Mouse (Mus musculus): ENCODE measurements around the gene Gm20388.

The Gm20388 gene

DNA sequence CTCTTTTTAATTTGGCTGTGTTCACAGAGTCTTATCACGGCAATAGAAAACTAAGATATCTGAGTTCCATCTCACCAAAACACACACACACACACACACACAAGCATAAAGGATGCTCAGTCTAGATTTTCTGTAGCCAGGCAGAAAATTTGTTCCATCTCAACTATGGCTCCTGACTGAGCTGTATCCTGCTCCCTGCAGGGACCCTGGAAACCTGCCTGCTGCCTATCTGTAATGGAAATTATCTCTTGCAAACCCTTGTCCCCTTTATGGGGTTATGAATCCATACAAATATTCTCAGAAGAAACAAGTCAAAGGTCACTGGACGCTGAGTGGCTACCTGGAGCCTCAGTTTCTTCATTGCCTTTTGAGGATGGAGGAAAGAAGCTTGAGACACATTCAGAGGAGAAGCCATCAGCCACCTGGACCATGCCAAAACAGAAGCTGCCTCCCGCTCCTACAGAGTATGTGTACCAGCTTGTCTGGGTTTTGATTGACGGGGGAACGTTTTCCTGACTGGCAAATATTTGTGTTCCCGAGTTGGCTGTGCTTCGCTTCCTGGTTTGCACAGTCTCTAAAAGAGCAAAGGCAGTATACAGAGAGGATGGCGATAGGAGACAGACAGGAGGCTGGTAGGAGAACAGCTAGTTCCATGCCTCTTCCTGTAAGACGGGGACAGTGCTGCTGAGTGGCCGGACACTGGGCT is 681.1 kb downstream of the Gm20388 start:
- no peak for DNase-seq (ENCODE audit: low read depth, low spot score)

DNA sequence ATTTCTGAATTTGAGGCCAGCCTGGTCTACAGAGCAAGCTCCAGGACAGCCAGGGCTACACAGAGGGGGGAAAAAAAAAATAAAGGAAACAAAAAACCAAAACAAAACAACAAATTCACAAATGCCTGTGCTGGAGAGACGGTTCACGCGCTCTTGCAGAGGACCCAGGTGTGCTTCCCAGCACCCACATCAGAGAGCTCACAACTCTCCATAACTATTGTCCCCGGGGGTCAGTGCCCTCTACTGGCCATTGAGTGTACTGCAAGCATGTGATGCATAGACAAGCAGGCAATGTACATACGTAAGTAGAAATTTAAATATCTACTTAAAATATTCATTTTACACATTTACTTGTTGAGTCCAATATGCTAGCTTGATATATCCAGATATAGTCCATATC is 683.9 kb downstream of the Gm20388 start:
- DNase-seq (ENCODE audit: low read depth, low spot score), result no peak

DNA sequence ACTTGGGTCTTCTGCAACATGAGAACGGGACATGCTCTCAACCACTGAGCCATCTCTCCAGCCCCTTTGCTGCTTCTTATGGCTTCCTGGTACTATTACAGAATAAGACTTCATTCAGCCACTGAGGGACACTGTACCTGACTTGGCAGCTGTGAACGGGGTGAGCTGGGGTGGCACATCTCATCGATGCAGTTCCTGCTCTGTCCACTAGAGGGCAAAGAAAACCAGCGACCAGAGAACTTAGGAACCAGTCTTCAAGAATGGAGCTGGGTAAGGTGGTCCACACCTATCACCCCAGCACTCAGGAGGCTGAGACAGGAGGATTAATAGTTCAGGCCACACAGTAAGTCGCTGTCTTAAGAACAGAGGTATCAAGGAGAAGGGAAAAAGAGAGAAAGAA is 685.3 kb downstream of the Gm20388 start:
- DNase-seq (ENCODE audit: low read depth, low spot score), result no peak

DNA sequence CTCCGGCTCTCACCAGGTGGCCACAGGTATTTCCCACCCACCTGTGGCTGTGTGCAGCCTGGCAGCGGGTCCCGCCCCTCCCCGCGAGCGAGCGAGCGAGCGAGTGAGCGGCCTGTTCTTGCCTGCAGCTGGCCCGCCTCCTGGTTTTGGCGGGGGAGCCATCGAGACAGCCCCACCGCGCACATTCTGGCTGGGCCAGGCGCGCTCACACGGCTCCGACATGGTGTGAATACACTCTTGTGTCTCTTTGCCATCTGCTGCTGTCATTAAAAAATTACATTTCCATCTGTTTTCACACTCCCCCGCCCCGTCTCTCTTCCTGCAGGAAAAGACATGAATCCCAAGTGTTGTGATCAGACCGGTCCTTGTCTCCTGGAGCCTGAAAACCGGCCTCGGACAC is 687.9 kb downstream of the Gm20388 start:
- DNase-seq (ENCODE audit: low read depth, low spot score), result no peak

DNA sequence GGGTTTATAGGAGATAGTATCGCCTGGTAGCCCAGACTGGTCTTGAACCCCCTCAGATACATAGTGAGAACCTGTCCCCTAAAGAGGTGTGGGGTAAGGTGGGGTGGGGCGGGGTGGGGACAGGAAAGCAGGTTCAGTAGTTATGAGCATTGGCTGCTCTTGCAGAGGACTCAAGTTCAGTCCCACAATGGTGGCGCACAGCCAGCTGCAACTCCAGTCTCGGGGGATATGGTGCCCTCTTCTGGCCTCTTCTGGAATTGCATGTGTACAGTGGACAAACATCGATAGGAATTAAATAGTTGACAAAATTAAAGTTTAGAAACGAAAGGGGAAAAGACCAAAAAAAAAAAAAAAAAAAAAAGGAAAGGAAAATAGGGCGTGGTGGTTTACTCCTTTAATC is 688.9 kb downstream of the Gm20388 start:
- DNase-seq (ENCODE audit: low read depth, low spot score), result no peak

GRCm38 (mm10) chr8:120602672-120603071 is 692.0 kb downstream of the Gm20388 start:
- DNase-seq (ENCODE audit: low read depth, low spot score), result no peak

DNA sequence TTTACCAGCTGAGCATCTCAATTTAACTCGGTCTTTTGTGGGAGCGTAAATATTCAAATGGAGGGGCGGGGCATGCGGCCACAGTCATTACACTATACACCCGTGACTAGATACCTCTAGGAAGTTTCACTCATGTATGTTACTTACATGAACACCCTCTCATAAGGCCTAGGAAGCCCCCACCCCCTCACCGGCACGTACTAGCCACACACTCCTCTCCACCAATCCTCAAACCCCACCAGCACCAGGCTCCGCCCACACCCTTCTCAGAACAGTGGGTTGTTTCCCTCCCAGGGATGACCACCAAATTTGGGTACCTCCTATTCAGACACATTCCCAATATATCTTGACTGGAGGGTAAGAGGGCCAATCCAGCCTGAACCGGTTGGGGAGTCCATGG is 696.8 kb downstream of the Gm20388 start:
- DNase-seq (ENCODE audit: low read depth, low spot score), result no peak

- DNase-seq (ENCODE audit: low read depth, low spot score), result no peak
Measured at GRCm38 (mm10) chr8:120607885-120608284, 697.2 kb downstream of the Gm20388 start.

GRCm38 (mm10) chr8:120610824-120611223 is 700.2 kb downstream of the Gm20388 start:
- DNase-seq (ENCODE audit: low read depth, low spot score), result no peak

DNA sequence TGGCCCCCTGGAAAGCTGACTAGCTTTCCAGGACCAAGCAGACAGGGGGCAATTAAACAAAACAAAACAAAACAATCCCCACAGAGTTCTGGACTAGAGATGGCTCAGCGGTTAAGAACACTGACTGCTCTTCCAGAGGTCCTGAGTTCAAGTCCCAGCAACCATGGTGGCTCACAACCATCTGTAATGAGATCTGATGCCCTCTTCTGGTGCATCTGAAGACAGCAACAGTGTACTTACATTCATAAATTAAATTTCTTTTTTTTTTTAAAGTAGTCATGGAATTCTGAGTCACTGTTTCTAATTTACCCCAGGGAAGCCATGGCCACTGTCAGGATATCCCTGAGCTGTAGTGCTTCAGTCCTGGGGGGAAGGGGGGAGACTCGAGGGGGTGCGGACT is 703.9 kb downstream of the Gm20388 start:
- no peak for DNase-seq (ENCODE audit: low read depth, low spot score)

DNA sequence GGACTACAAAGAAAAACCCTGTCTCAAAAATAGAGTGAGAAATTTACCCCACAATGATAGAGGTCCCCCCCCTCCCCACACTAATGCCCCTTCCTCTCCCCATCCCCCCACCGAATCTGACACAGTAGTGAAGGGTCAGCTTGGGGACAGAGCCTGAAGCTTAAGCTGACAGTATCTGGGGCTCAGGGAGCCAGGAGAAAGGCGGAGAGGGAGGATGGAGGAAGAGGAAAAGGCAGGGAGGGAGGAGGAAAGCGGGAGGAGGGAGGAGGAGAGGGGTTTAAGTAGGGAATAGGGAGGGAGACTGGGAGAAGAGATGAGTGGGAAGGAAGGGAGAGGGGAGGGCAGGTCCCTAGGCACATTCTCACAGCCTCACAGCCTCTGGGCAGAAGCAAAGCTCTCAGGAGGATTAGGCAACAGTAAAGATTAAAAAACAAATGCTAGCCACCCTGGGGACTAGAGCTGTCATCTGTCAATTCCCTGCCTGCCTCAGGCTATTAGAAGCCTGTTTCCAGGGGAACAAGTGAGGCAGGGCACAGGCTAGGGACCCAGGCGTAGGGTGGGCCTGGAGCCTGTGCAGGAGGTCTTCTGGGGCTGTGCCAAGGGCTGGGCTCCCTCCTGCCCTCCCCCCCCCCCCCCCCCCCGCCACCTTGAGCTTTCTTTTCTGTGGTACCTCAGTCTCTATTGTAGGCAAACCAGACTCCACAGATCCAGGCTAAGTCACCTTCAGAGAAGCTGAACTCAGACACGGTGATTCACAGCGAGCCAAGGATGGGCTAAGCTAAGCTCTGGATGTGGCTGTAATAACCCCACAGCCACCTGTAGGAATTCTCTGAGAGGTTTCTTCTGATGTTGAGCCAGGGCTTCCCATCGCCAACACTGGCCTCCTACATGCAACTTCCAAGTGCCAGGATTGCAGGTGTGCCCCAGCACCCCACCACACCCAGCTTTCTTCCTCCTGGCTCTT is 706.3 kb downstream of the Gm20388 start:
- DNase-seq (ENCODE audit: low read depth, low spot score), result no peak

- no peak for DNase-seq (ENCODE audit: low read depth, low spot score)
Measured at GRCm38 (mm10) chr8:120618110-120618509, 707.5 kb downstream of the Gm20388 start.

GRCm38 (mm10) chr8:120619235-120620180 is 708.9 kb downstream of the Gm20388 start:
- no peak for DNase-seq (ENCODE audit: low read depth, low spot score)

- DNase-seq (ENCODE audit: low read depth, low spot score), result no peak
Measured at GRCm38 (mm10) chr8:120620441-120620840, 709.8 kb downstream of the Gm20388 start.

DNA sequence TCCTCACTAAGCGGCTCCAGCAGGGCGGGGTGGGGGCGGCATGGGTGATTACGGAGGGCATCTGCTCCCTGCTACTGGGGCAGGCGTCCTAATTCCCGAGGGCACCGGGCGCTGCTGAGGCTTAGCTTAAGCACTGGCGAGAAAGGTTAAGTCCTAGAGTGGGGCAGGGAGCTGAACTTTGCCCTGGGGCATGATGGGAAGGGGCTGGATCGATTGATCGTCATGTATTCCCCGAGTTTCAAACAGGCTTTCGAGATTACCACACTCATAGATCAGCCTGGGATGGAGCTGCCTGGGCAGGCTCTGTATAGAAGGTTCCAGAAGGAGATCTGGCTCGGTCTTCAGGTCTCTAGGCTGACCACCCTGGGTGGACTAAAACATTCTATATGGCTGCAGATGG is 711.5 kb downstream of the Gm20388 start:
- DNase-seq (ENCODE audit: low read depth, low spot score), result no peak

DNA sequence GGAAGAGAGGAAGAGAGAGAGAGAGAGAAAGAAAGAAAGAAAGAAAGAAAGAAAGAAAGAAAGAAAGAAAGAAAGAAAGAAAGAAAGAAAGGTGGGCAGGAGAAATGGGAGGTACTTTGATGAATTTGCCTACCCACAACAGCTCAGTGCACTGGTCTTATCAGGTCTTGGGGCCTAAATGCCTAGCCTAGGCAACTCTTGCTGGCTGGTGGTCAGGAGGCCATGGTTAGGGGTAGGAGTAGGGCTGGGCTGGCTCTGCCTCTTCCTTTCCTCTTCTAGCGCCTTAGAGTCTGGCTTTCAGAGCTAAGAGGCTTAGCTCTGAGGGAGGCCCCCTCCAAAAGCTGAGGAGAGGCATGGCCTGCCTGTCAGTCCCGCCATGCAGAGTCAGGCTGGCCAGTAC is 713.0 kb downstream of the Gm20388 start:
- no peak for DNase-seq (ENCODE audit: low read depth, low spot score)

DNA sequence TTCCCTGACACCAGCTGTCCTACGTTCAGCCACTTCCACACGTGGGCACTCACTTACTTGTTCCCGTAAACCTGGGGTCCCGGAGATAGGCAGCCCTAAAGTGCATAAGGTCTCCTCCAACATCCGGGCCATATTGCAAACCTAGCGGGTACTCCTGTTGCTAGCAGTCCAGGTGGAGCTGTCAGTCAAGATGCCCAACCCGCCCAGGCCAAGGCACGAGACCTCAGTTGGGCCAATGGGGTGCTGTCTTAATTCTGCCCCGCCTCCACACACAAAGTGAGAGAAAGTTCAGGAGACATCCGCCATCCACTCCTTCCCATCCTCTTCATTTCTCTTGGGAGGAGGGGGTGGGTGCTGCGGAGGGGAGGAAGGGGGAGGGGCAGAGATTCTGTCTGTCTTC is 715.8 kb downstream of the Gm20388 start:
- DNase-seq (ENCODE audit: low read depth, low spot score), result no peak

- DNase-seq (ENCODE audit: low read depth, low spot score), result no peak
Measured at GRCm38 (mm10) chr8:120627298-120627697, 716.7 kb downstream of the Gm20388 start.

DNA sequence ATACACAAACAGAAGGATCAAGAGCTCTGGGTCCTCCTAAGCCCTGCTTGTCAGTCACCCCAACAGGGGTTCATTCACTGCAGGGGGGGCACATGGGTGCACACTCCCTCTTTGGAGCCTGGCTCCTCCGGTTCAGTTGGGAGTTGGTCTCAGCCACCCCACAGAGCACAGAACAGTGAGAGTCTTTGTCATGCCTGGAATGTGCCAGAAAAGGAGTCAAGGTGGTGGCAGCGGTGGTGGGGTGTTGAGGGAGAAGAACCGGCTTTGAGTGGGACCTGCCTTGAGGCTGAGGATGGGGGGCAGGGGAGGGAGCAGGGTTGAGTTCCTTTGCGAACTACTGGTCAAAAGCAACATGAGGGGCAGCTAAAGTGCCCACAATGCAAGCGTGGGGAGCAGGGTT is 719.4 kb downstream of the Gm20388 start:
- no peak for DNase-seq (ENCODE audit: low read depth, low spot score)

DNA sequence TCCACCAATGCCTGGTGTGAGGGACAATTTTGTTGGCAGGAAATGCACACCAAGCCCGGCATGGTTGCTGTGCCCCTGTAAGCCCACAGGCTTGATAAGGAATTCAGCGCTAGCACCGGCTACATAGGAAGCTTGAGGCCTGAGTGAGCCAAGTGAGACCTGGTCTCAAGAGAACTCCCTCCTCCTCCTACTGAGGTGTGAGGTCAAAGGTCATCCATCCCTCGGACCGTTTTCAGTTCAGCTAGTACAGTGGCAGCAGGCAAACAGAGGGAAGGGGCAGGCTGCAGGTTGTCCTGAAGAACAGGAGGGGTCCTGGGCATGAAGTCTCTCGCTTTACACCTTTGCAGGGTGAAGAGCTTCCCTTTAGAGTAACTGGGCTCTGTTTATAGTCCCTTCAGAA is 720.2 kb downstream of the Gm20388 start:
- DNase-seq (ENCODE audit: low read depth, low spot score), result no peak

DNA sequence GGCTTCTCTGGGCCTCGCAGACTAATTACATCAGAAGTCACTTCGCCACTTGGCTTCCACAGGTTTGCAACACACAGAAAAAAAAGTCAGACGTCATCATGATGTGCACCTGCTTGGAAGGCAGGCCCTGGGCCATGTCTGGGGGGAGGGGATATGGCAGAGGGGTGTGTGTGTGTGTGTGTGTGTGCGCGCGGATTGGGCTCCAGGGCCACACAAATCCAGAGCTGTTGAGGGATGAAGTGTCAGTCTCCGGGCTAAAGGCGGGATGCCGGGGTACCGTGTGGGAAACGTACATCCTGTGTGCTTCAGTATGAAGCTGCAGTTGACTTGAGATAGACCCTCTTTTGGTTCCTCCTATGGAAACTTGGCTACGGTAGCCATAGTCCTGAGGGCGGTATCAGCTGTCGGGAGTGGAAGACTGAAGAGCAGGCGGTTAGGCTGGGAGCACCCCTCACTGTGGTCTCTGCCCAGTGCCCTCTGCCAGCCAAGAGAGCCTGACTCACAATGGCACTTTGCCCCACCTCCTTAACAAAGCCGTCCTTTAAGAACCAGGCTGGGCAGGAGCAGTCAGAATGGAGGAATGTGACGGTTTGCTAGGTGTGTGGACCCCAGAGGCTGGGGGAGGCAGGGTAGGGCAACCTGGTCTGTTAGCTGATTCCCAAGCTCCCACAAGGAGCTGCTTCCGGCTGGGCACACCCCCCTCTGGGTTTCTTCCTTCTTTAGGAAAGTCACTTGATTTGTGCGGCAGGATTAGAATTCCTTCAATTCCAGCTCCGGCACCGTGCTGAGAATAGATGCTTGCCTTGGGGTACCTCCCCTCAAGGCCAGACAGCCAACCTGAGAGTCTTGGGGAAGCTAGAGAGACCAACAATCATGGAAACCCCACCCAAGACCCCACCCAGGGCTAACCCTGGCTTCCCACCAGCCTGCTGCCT is 721.1 kb downstream of the Gm20388 start:
- DNase-seq (ENCODE audit: low read depth, low spot score), result no peak

Data from retina, adult 2 months (tissue).